Mouse (Mus musculus) heart, embryonic 12.5 days (tissue): ENCODE data around the gene Adgrl4. TPM values are rescaled to one million over a fixed set of nuclear protein-coding genes. Genes with fewer than 3 reads are reported as not detected.

Experiments
- ATAC-seq: fragments of 200-750 bp; cut with Nextera tagmentation; 2 replicates; pipeline ENCODE4 v1.8.0; 2017; ENCODE audit warnings: moderate TSS enrichment, moderate library complexity; ENCODE audit not compliant: insufficient number of reproducible peaks, low FRiP score
- H3K27ac ChIP-seq: fragments of 300-500 bp; sonication (generic); 2 replicates; pipeline ENCODE4 v1.5.1; 2016; ENCODE audit warnings: mild to moderate bottlenecking, moderate library complexity; ENCODE audit not compliant: poor library complexity, severe bottlenecking
- H3K27me3 ChIP-seq: fragments of 300-500 bp; sonication (generic); replicated peaks from 2 replicates; pipeline ENCODE4 v1.6.1; 2016; ENCODE audit warnings: mild to moderate bottlenecking, moderate library complexity
- H3K36me3 ChIP-seq: fragments of 300-500 bp; sonication (generic); 2 replicates; pipeline ENCODE4 v1.6.1; 2016; ENCODE audit warnings: mild to moderate bottlenecking, moderate library complexity
- H3K4me1 ChIP-seq: fragments of 300-500 bp; sonication (generic); replicated peaks from 2 replicates; pipeline ENCODE4 v1.6.1; 2016; ENCODE audit warnings: mild to moderate bottlenecking
- H3K4me2 ChIP-seq: fragments of 300-500 bp; sonication (generic); 2 replicates; pipeline ENCODE4 v1.6.1; 2016; ENCODE audit warnings: mild to moderate bottlenecking, moderate library complexity
- H3K4me3 ChIP-seq: fragments of 300-500 bp; sonication (generic); 2 replicates; pipeline ENCODE4 v1.5.1; 2016; ENCODE audit warnings: mild to moderate bottlenecking
- H3K9ac ChIP-seq: fragments of 300-500 bp; sonication (generic); 2 replicates; pipeline ENCODE4 v1.6.1; 2016; ENCODE audit warnings: mild to moderate bottlenecking, moderate library complexity
- H3K9me3 ChIP-seq: fragments of 300-500 bp; sonication (generic); replicated peaks from 2 replicates; pipeline ENCODE4 v1.6.1; 2016; ENCODE audit warnings: mild to moderate bottlenecking, moderate library complexity
- WGBS: fragments of 180-500 bp; shearing (Covaris S2); methylation state at CpG from one replicate; pipeline ENCODE4 v1.1.7; 2016; 5-methylcytosine and 5-hydroxymethylcytosine counted together
- polyA plus RNA-seq: library from polyadenylated mRNA; unstranded; fragments of >200 nt; fragmentation: Nextera tagmentation; extraction: Ambion mirVana; gene quantifications from 2 replicates; pipeline ENCODE4 v1.2.1, GENCODE M21; 2016

Gene Adgrl4
- polyA plus RNA-seq, 1 experiment from 2014 or later = 8.9 TPM

DNA sequence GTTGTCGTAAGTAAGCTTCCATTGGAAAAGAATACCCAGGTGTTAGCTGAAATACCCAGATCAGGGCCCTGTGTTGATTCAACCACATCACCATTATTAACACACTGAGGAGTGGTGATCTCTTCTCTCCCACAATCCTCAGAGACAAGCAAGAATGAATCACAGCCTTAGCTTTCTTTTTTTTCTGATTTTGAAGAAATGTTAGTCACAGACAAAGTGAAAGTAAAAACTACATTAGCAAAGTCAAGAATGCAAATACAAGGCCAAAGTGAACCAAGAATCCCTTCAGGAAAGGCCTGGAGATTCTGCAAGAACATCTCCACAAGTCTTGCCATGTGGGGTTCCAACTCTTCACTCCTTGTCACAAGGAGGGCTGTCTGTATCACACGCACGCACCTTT, 67.9 kb downstream of the Adgrl4 start:
- Histone ChIP-seq H3K27ac (no peak overlapping the region), H3K4me2 (no peak overlapping the region), H3K4me1 (no peaks in the 10 kb centered on the region), H3K9me3 (peaks cover 3% of the 10 kb centered on the region; the same call in 1 of the 2 replicates), H3K4me3 (no peak overlapping the region), H3K36me3 (no peaks in the 10 kb centered on the region), H3K9ac (no peak overlapping the region), H3K27me3 (no peaks in the 10 kb centered on the region)
- no peak for ATAC-seq
- 87% methylated on average over 3 of the region's 3 CpGs for WGBS

DNA sequence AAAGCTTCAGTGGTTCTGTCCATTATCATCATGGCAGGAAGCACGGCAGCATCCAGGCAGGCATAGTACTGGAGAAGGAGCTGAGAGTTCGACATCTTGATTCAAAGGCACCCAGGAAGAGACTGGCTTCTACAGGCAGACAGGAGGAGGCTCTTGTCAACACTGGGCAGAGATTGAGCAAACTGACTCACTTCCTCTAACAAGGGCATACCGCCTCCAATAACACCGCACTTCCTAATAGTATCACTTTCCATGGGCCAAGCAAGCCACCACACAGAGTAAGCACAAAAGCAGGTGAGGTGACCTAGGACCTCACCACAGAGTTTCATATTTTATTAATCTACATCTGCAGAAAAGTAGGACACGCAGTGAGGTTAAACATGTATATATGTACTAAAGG, 73.5 kb downstream of the Adgrl4 start:
- H3K4me3 ChIP-seq = no peak overlapping the region
- H3K27ac ChIP-seq = no peak overlapping the region
- ATAC-seq = no peak
- no peak overlapping the region for H3K9ac ChIP-seq
- H3K4me1 ChIP-seq = no peaks in the 10 kb centered on the region
- no peaks in the 10 kb centered on the region for H3K27me3 ChIP-seq
- no peak overlapping the region for H3K4me2 ChIP-seq
- 71% methylated on average over 5 of the region's 5 CpGs for WGBS
- H3K9me3 ChIP-seq = peaks cover 3% of the 10 kb centered on the region; the same call in 1 of the 2 replicates
- H3K36me3 ChIP-seq = no peaks in the 10 kb centered on the region

DNA sequence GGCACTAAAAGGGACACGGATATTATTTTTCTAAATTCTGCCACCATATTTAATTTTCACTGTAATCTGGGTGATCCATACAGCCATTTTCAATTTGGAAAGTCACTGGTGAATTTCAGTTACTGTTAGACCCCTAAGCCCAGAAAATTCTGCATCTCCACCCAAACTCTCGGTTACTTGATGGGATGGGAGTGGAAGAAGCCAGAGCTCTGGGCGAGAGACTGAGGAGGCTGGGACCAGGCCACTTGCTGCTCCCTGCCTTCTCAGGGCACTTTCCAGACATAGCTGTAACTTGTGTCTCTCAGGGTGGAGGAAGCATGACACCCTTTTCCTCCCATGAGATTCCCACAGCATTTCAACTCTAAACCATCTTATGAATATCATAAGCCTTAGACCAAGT, 109.5 kb downstream of the Adgrl4 start:
- 74% methylated on average over 3 of the region's 3 CpGs for WGBS
- Histone ChIP-seq H3K4me2 (no peak overlapping the region), H3K9ac (no peak overlapping the region), H3K36me3 (no peaks in the 10 kb centered on the region), H3K27me3 (no peaks in the 10 kb centered on the region), H3K4me1 (no peaks in the 10 kb centered on the region), H3K9me3 (no peaks in the 10 kb centered on the region), H3K27ac (no peak overlapping the region), H3K4me3 (no peak overlapping the region)
- ATAC-seq = no peak

DNA sequence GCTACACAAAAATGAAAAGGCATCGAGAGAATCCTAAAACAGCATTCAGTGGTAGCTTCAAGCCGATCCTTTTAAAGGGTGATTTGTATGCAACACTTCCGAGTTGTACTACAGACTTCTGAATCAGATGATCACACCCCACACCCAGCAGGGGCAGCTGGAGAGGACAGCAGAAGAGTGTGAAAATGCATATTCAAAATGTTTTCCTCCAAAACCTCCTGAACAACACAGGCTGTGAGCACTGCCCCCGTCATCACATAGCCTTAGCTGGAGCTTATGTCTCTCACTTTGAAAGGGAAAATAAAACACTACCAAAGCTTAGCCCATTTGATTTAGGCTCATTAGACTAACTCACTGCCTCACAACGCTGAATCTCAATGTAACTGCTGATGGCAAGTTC, 113.3 kb downstream of the Adgrl4 start:
- H3K4me3 ChIP-seq = no peak overlapping the region
- no peaks in the 10 kb centered on the region for H3K36me3 ChIP-seq
- no peaks in the 10 kb centered on the region for H3K27me3 ChIP-seq
- no peak overlapping the region for H3K27ac ChIP-seq
- H3K4me2 ChIP-seq = no peak overlapping the region
- H3K4me1 ChIP-seq = no peaks in the 10 kb centered on the region
- no peaks in the 10 kb centered on the region for H3K9me3 ChIP-seq
- no peak overlapping the region for H3K9ac ChIP-seq
- no peak for ATAC-seq
- WGBS = 40% methylated on average over 5 of the region's 5 CpGs

DNA sequence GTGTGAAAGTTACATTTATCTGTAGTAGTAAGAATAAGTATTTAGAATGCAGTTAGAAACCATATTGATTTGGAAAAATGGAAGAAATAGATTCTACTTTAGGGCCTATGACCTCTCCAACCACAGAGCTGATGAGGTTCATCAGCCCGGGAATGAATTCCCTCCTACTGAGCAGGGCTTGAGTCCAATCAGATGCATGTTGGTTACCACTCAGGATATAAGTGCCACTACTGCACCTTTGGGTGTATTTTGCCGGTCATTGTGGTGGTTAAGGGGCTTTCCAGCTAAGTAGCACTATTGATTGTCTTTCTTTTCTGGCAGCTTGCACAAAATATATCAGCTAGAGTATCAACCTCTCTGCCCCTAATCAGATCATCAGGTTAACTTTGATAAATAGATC, 118.9 kb downstream of the Adgrl4 start:
- Histone ChIP-seq H3K27me3 (no peaks in the 10 kb centered on the region), H3K9ac (no peak overlapping the region)
- 78% methylated on average over 2 of the region's 2 CpGs for WGBS

GRCm38 (mm10) chr3:151557125-151557524, 119.4 kb downstream of the Adgrl4 start:
- H3K9me3 ChIP-seq = no peaks in the 10 kb centered on the region
- 35% methylated on average over 2 of the region's 2 CpGs for WGBS
- H3K27ac ChIP-seq = no peak overlapping the region
- H3K4me2 ChIP-seq = no peak overlapping the region
- no peak overlapping the region for H3K9ac ChIP-seq
- H3K36me3 ChIP-seq = no peaks in the 10 kb centered on the region
- 0 out of 2 replicates have a peak, but pooled peaks cover 2% of the 10 kb centered on the region for H3K4me1 ChIP-seq
- no peak for ATAC-seq
- H3K4me3 ChIP-seq = no peak overlapping the region
- H3K27me3 ChIP-seq = no peaks in the 10 kb centered on the region

More for the DNA sequence above, 118.9 kb downstream of the Adgrl4 start:
- Histone ChIP-seq H3K27ac (no peak overlapping the region), H3K4me2 (no peak overlapping the region), H3K9me3 (no peaks in the 10 kb centered on the region), H3K4me1 (0 out of 2 replicates have a peak, but pooled peaks cover 2% of the 10 kb centered on the region), H3K36me3 (no peaks in the 10 kb centered on the region), H3K4me3 (no peak overlapping the region)
- ATAC-seq = no peak

GRCm38 (mm10) chr3:151557607-151558006, 119.9 kb downstream of the Adgrl4 start:
- 73% methylated on average over 5 of the region's 5 CpGs for WGBS
- H3K4me1 ChIP-seq = 0 out of 2 replicates have a peak, but pooled peaks cover 2% of the 10 kb centered on the region
- no peaks in the 10 kb centered on the region for H3K9me3 ChIP-seq
- no peaks in the 10 kb centered on the region for H3K27me3 ChIP-seq
- no peak overlapping the region for H3K4me3 ChIP-seq
- H3K4me2 ChIP-seq = no peak overlapping the region
- ATAC-seq = no peak
- no peaks in the 10 kb centered on the region for H3K36me3 ChIP-seq
- no peak overlapping the region for H3K9ac ChIP-seq
- H3K27ac ChIP-seq = no peak overlapping the region

DNA sequence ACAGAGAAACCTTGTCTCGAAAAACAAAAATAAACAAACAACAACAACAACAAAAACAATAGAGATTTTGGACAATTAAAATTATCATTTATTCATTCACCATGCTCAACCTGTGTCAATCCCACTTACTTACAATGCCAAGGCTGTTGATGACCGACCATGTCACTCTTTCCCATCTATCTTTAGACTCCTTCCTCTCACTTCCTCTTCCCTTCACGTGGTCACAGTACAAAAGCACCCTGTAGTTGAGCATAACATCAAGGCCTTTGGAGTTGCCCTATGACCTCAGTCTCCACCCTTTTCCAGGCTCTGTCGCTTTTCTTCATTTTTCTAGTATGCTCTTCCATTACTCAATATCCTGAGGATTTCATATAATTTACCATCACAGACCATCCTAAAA, 120.7 kb downstream of the Adgrl4 start:
- no peaks in the 10 kb centered on the region for H3K36me3 ChIP-seq
- H3K27me3 ChIP-seq = no peaks in the 10 kb centered on the region
- H3K27ac ChIP-seq = no peak overlapping the region
- H3K4me3 ChIP-seq = no peak overlapping the region
- no peak for ATAC-seq
- WGBS = 64% methylated on average over 4 of the region's 4 CpGs
- no peak overlapping the region for H3K9ac ChIP-seq
- no peak overlapping the region for H3K4me2 ChIP-seq
- 0 out of 2 replicates have a peak, but pooled peaks cover 2% of the 10 kb centered on the region for H3K4me1 ChIP-seq
- H3K9me3 ChIP-seq = no peaks in the 10 kb centered on the region

DNA sequence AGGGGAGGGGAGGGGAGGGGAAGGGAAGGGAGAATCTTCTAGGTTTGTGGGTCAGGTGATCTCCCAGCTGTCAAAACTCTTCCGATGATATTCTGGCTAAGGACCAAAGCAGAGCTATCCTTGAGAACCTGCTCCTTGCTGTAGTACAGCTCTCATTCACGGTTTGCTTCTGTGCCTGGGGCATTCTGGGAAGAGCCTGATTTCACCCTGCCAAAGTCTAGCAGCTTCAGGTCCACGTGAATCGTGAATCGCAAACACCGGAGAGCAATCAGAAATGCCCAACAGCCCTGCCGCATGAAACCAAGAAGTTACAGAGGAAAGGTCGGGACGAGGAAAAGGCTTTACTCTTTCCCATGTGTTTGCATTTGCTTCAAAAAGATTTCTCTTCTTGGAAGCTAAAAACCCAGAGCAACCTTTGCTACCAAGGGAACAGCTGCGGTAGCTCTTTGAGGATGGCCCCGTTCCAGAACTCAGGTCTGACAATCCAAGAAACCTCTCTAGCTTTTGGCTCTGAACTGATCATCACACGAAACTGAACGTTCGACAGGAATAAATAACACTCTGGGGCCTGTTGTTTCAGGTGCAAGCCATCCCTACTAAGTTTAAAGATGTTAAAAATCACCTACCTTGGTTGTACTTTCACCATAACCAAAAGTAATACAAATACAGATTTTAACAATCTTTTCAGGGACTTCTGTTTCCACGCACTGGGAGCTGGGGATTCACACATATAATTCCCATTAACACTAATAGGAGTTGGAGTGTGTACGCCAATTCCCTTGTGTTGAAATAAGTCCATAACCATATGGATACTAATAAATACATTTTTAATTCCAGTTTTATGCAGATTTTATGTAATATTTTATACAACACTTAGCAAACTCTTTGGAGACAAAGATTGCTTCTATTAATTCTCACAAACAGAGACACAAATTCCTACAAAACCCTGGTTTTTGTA, 128.3 kb downstream of the Adgrl4 start:
- no peak for ATAC-seq

GRCm38 (mm10) chr3:151566629-151567028, 128.9 kb downstream of the Adgrl4 start:
- Histone ChIP-seq H3K27ac (no peak overlapping the region), H3K4me1 (no peaks in the 10 kb centered on the region), H3K9ac (no peak overlapping the region), H3K4me3 (no peak overlapping the region), H3K9me3 (no peaks in the 10 kb centered on the region), H3K36me3 (no peaks in the 10 kb centered on the region), H3K4me2 (no peak overlapping the region), H3K27me3 (no peaks in the 10 kb centered on the region)
- ATAC-seq = no peak
- 55% methylated on average over 5 of the region's 5 CpGs for WGBS

More for the DNA sequence above, 128.3 kb downstream of the Adgrl4 start:
- Histone ChIP-seq H3K9me3 (no peaks in the 10 kb centered on the region), H3K27me3 (no peaks in the 10 kb centered on the region), H3K4me2 (no peak overlapping the region), H3K4me3 (no peak overlapping the region), H3K4me1 (no peaks in the 10 kb centered on the region), H3K36me3 (no peaks in the 10 kb centered on the region), H3K9ac (no peak overlapping the region), H3K27ac (no peak overlapping the region)
- WGBS = 73% methylated on average over 16 of the region's 16 CpGs

GRCm38 (mm10) chr3:151567541-151567940, 129.9 kb downstream of the Adgrl4 start:
- Histone ChIP-seq H3K9ac (no peak overlapping the region), H3K9me3 (no peaks in the 10 kb centered on the region), H3K4me3 (no peak overlapping the region), H3K4me1 (no peaks in the 10 kb centered on the region), H3K36me3 (no peaks in the 10 kb centered on the region), H3K4me2 (no peak overlapping the region), H3K27me3 (no peaks in the 10 kb centered on the region), H3K27ac (no peak overlapping the region)
- 45% methylated on average over 3 of the region's 3 CpGs for WGBS
- no peak for ATAC-seq
